Mouse (Mus musculus) lung, adult 2 months (tissue): Measurements from ENCODE around the gene Hist3h2a. TPM values are rescaled to one million over a fixed set of nuclear protein-coding genes. Genes with fewer than 3 reads are reported as not detected.

Experiments
- DNase-seq: peaks from one replicate; pipeline ENCODE4 v3.0.0; 2022
- H3K4me1 ChIP-seq: fragments of 200-500 bp; 2 replicates; pipeline ENCODE4 v1.6.1; 2011; ENCODE audit warnings: low read length; ENCODE audit not compliant: control insufficient read depth, insufficient read depth
- H3K4me3 ChIP-seq: fragments of 200-500 bp; replicated peaks from 2 replicates; pipeline ENCODE3; 2011; ENCODE audit warnings: low read depth, mild to moderate bottlenecking, control low read depth, low read length; ENCODE audit errors: extremely low read depth
- CTCF ChIP-seq: fragments of 200-500 bp; IDR thresholded peaks from 2 replicates; pipeline ENCODE4 v1.5.1; 2011; ENCODE audit warnings: mild to moderate bottlenecking, low read length, control low read depth; ENCODE audit not compliant: insufficient read depth
- POLR2A ChIP-seq: fragments of 200-500 bp; IDR thresholded peaks from 2 replicates; pipeline ENCODE4 v1.6.1; 2011; ENCODE audit warnings: low read depth, mild to moderate bottlenecking, control low read depth, low read length, borderline replicate concordance; ENCODE audit errors: extremely low read depth
- WGBS: fragments of 180-500 bp; shearing (Covaris S2); methylation state at CpG from one replicate; pipeline ENCODE4 v1.1.7; 2018; 5-methylcytosine and 5-hydroxymethylcytosine counted together
- polyA plus RNA-seq: library from polyadenylated mRNA; depleted of rRNA; stranded (reverse); fragments of >200 nt; gene quantifications from 2 replicates; pipeline ENCODE4 v1.2.3, GENCODE M21; 2012

The Hist3h2a gene
- polyA plus RNA-seq, 1 experiment, result 19.7 TPM

- peak within 1 kb of the TSS; percentile 86 for H3K4me3 ChIP-seq
- peak; percentile 72 for DNase-seq
- H3K4me1 ChIP-seq, result peaks cover 17% of the 10 kb centered on the region
- under 1% methylated on average over 64 of the region's 64 CpGs for WGBS
- TF ChIP-seq CTCF (no peak), POLR2A (peak; percentile 87; the same call in 1 of the 2 replicates)
These were observed 23.7 kb downstream of the Hist3h2a start, which contains the start of gene Trim11 for GRCm38 (mm10) chr11:58978027-58978705. Gene Trim11, plus strand, starts transcription at chr11:58978093.

GRCm38 (mm10) chr11:58978706-58979030 is 24.2 kb downstream of the Hist3h2a start:
- no peak for DNase-seq
- H3K4me1 ChIP-seq, result peaks cover 17% of the 10 kb centered on the region
- H3K4me3 ChIP-seq, result peak overlapping the region; percentile 86
- TF ChIP-seq CTCF (no peak), POLR2A (no peak)
- 3% methylated on average over 5 of the region's 5 CpGs for WGBS

- peaks cover 17% of the 10 kb centered on the region for H3K4me1 ChIP-seq
- TF ChIP-seq CTCF (no peak), POLR2A (no peak)
- 41% methylated on average over 3 of the region's 3 CpGs for WGBS
- peak overlapping the region; percentile 57 for H3K4me3 ChIP-seq
- no peak for DNase-seq
These were observed 24.7 kb downstream of the Hist3h2a start for GRCm38 (mm10) chr11:58979183-58979582.

- TF ChIP-seq POLR2A (no peak), CTCF (no peak)
- 35% methylated on average over 7 of the region's 7 CpGs for WGBS
- Histone ChIP-seq H3K4me3 (peak overlapping the region; percentile 57), H3K4me1 (peaks cover 17% of the 10 kb centered on the region)
- no peak for DNase-seq
These were observed 25.2 kb downstream of the Hist3h2a start for GRCm38 (mm10) chr11:58979661-58980060.

GRCm38 (mm10) chr11:58980381-58980990 is 26.0 kb downstream of the Hist3h2a start:
- Histone ChIP-seq H3K4me3 (no peak overlapping the region), H3K4me1 (peaks cover 17% of the 10 kb centered on the region)
- 44% methylated on average over 5 of the region's 5 CpGs for WGBS
- DNase-seq, result no peak
- TF ChIP-seq POLR2A (no peak), CTCF (no peak)

- 43% methylated on average over 14 of the region's 14 CpGs for WGBS
- TF ChIP-seq CTCF, result peak; percentile 60
- TF ChIP-seq POLR2A, result no peak
- no peak overlapping the region for H3K4me3 ChIP-seq
- peak; percentile 39 for DNase-seq
- H3K4me1 ChIP-seq, result peaks cover 17% of the 10 kb centered on the region
These were observed 27.3 kb downstream of the Hist3h2a start for GRCm38 (mm10) chr11:58981541-58982447.

- Histone ChIP-seq H3K4me3 (no peak overlapping the region), H3K4me1 (peaks cover 17% of the 10 kb centered on the region)
- DNase-seq, result no peak
- TF ChIP-seq POLR2A (no peak), CTCF (no peak)
- WGBS, result 82% methylated on average over 18 of the region's 18 CpGs
These were observed 28.1 kb downstream of the Hist3h2a start for GRCm38 (mm10) chr11:58982471-58983097.

GRCm38 (mm10) chr11:58983691-58984341 is 29.3 kb downstream of the Hist3h2a start:
- Histone ChIP-seq H3K4me3 (no peak overlapping the region), H3K4me1 (peaks cover 17% of the 10 kb centered on the region)
- TF ChIP-seq CTCF (no peak), POLR2A (no peak)
- no peak for DNase-seq
- 75% methylated on average over 6 of the region's 6 CpGs for WGBS
